Mouse (Mus musculus): ENCODE measurements around the gene Tsks.

DNA sequence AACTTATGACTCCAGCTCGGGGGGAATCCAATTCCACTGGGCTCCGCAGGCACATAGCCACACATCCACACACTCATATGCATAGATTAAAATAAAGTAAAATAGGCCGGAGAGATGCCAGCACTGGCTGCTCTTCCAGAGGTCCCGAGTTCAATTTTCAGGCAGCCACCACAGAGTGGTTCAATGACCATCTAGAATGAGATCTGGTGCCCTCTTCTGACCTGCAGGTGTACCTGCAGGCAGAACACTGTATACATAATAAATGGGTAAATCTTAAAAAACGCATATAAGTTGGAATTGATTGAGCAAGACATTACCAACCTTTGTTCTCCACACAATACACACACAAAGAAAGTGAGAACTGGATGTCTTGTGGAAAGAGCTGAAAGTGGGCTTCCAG lies 12.6 kb downstream of the Tsks start:
- TF ChIP-seq CTCF (IDR thresholded peaks at IDR 0.05; ENCODE audit: low read depth) = peak; percentile 72
- no peak for TF ChIP-seq EP300 (IDR thresholded peaks at IDR 0.05; ENCODE audit: low read depth)

Data from liver, embryonic 14.5 days (tissue).